Mouse (Mus musculus): Measurements from ENCODE around the gene Wbp1.

DNA sequence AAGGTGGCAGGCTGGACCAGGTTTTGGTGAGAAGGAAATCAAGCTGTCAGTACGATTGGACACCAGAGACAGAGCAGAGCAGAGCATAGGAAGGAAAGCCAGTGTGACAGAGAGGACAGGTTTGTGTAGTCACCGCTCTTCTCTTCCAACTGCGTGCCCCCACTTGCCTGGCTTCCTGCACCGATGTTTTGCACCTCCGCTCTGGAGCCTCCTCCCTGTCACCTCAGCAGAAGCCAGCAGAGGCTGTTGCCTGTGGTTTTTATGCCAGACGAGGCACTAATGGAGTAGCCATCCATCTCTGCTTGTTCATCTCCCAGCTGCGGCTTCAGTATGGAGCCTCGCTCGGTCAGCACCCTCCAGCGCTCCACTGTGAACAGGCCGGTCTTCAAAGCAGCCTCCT, 21.5 kb upstream of the Wbp1 start:
- no peak for TF ChIP-seq CTCF (IDR thresholded peaks at IDR 0.05; ENCODE audit: control insufficient read depth, insufficient read depth, insufficient read length)
- TF ChIP-seq MAX (IDR thresholded peaks at IDR 0.05) = no peak
- TF ChIP-seq MYOG (IDR thresholded peaks at IDR 0.05; ENCODE audit: control insufficient read depth, extremely low read depth, insufficient read length) = no peak
- no peak for TF ChIP-seq USF1 (IDR thresholded peaks at IDR 0.05; ENCODE audit: low read depth)
- no peak for TF ChIP-seq MYOD1 (IDR thresholded peaks at IDR 0.05; ENCODE audit: control insufficient read depth, insufficient read length, low read depth)
- no peak for TF ChIP-seq CEBPB (IDR thresholded peaks at IDR 0.05; ENCODE audit: low read depth)
